Mouse (Mus musculus) limb, embryonic 14.5 days (tissue): ENCODE data around the gene Lyve1. TPM values are rescaled to one million over a fixed set of nuclear protein-coding genes. Genes with fewer than 3 reads are reported as not detected.

Experiments used
- ATAC-seq: fragments of 200-750 bp; cut with Nextera tagmentation; 2 replicates; pipeline ENCODE4 v1.8.0; 2017; ENCODE audit warnings: low read depth, moderate number of reproducible peaks, moderate TSS enrichment; ENCODE audit not compliant: low FRiP score
- DNase-seq: peaks from one replicate; pipeline ENCODE4 v3.0.0-alpha.2; 2015; ENCODE audit warnings: low spot score
- H3K27ac ChIP-seq: fragments of 300-500 bp; sonication (generic); replicated peaks from 2 replicates; pipeline ENCODE4 v1.5.1; 2014; ENCODE audit warnings: low read depth, mild to moderate bottlenecking, low read length, moderate library complexity, mixed read lengths
- H3K27me3 ChIP-seq: fragments of 300-500 bp; sonication (generic); 2 replicates; pipeline ENCODE4 v1.6.1; 2014; ENCODE audit warnings: low read length, mixed read lengths; ENCODE audit not compliant: control insufficient read depth, insufficient read depth
- H3K36me3 ChIP-seq: fragments of 300-500 bp; sonication (generic); 2 replicates; pipeline ENCODE4 v1.6.1; 2014; ENCODE audit warnings: mild to moderate bottlenecking, low read length, moderate library complexity, mixed read lengths; ENCODE audit not compliant: control insufficient read depth, insufficient read depth
- H3K4me1 ChIP-seq: fragments of 300-500 bp; sonication (generic); 2 replicates; pipeline ENCODE4 v1.6.1; 2014; ENCODE audit warnings: antibody characterized with exemption, low read length, mixed read lengths; ENCODE audit not compliant: control insufficient read depth, insufficient read depth
- H3K4me2 ChIP-seq: fragments of 300-500 bp; sonication (generic); replicated peaks from 2 replicates; pipeline ENCODE4 v1.6.1; 2014; ENCODE audit warnings: low read depth, mild to moderate bottlenecking, low read length, moderate library complexity; ENCODE audit not compliant: severe bottlenecking
- H3K4me3 ChIP-seq: fragments of 300-500 bp; sonication (generic); replicated peaks from 2 replicates; pipeline ENCODE4 v1.5.1; 2014; ENCODE audit warnings: low read length
- H3K9ac ChIP-seq: fragments of 300-500 bp; sonication (generic); 2 replicates; pipeline ENCODE4 v1.6.1; 2014; ENCODE audit warnings: mild to moderate bottlenecking, low read depth, low read length, moderate library complexity; ENCODE audit not compliant: severe bottlenecking
- H3K9me3 ChIP-seq: fragments of 300-500 bp; sonication (generic); 2 replicates; pipeline ENCODE4 v1.6.1; 2016; ENCODE audit warnings: low read length; ENCODE audit not compliant: control insufficient read depth
- POLR2A ChIP-seq: fragments of 200-500 bp; IDR thresholded peaks from 2 replicates; pipeline ENCODE4 v1.8.0; 2012; ENCODE audit warnings: inconsistent platforms, mild to moderate bottlenecking, moderate library complexity, borderline replicate concordance; ENCODE audit not compliant: insufficient read depth, insufficient read length; ENCODE audit errors: extremely low read depth
- WGBS: fragments of 180-500 bp; shearing (Covaris S2); extraction: QIAGEN DNeasy Blood & Tissue Kit; methylation state at CpG from one replicate; pipeline ENCODE4 v1.1.7; 2014; 5-methylcytosine and 5-hydroxymethylcytosine counted together
- polyA plus RNA-seq, 2 experiments: library from polyadenylated mRNA; depleted of rRNA in 1 of 2; stranded (reverse) in 1 of 2; unstranded in 1 of 2; fragments of >200 nt; fragmentation: Nextera tagmentation in 1 of 2; extraction: Ambion mirVana in 1 of 2; gene quantifications; 2 replicates each; pipeline versions ENCODE4 v1.2.1 to v1.2.3; 2012 to 2014

Lyve1 gene
- polyA plus RNA-seq, 2 experiments: 9.7 to 10.2 TPM

- Histone ChIP-seq H3K4me1 (no peaks in the 10 kb centered on the region), H3K9ac (no peak overlapping the region), H3K4me3 (no peak overlapping the region), H3K36me3 (no peaks in the 10 kb centered on the region), H3K9me3 (no peaks in the 10 kb centered on the region), H3K4me2 (no peak overlapping the region), H3K27me3 (no peaks in the 10 kb centered on the region), H3K27ac (no peak overlapping the region)
- no peak for DNase-seq
- no peak for ATAC-seq
- 83% methylated on average over 4 of the region's 4 CpGs for WGBS
- TF ChIP-seq POLR2A: no peak
Measured at GRCm38 (mm10) chr7:110878028-110878427, 15.0 kb upstream of the Lyve1 start.

- H3K9me3 ChIP-seq: no peaks in the 10 kb centered on the region
- no peaks in the 10 kb centered on the region for H3K36me3 ChIP-seq
- no peaks in the 10 kb centered on the region for H3K27me3 ChIP-seq
- no peak overlapping the region for H3K4me2 ChIP-seq
- no peak for TF ChIP-seq POLR2A
- no peak overlapping the region for H3K4me3 ChIP-seq
- H3K4me1 ChIP-seq: no peaks in the 10 kb centered on the region
- WGBS: 84% methylated on average over 4 of the region's 4 CpGs
- H3K9ac ChIP-seq: no peak overlapping the region
- H3K27ac ChIP-seq: no peak overlapping the region
- ATAC-seq (no peak), DNase-seq (no peak)
Measured at GRCm38 (mm10) chr7:110876965-110877364, 13.9 kb upstream of the Lyve1 start.

GRCm38 (mm10) chr7:110868807-110869206, 5.8 kb upstream of the Lyve1 start:
- no peak overlapping the region for H3K9ac ChIP-seq
- no peak for ATAC-seq
- H3K4me2 ChIP-seq: no peak overlapping the region
- H3K36me3 ChIP-seq: no peaks in the 10 kb centered on the region
- H3K9me3 ChIP-seq: no peaks in the 10 kb centered on the region
- no peak overlapping the region for H3K27ac ChIP-seq
- no peaks in the 10 kb centered on the region for H3K4me1 ChIP-seq
- no peak for TF ChIP-seq POLR2A
- no peak overlapping the region for H3K4me3 ChIP-seq
- H3K27me3 ChIP-seq: no peaks in the 10 kb centered on the region
- 69% methylated on average over 5 of the region's 5 CpGs for WGBS
- no peak for DNase-seq

GRCm38 (mm10) chr7:110867116-110867515, 4.1 kb upstream of the Lyve1 start:
- no peaks in the 10 kb centered on the region for H3K4me1 ChIP-seq
- H3K4me2 ChIP-seq: no peak overlapping the region
- H3K36me3 ChIP-seq: no peaks in the 10 kb centered on the region
- ATAC-seq: no peak
- no peak for TF ChIP-seq POLR2A
- H3K9me3 ChIP-seq: no peaks in the 10 kb centered on the region
- no peak overlapping the region for H3K4me3 ChIP-seq
- no peak overlapping the region for H3K9ac ChIP-seq
- H3K27ac ChIP-seq: no peak overlapping the region
- WGBS: 84% methylated on average over 6 of the region's 6 CpGs
- DNase-seq: no peak
- H3K27me3 ChIP-seq: no peaks in the 10 kb centered on the region

GRCm38 (mm10) chr7:110866021-110866420, 3.0 kb upstream of the Lyve1 start:
- Histone ChIP-seq H3K4me2 (no peak overlapping the region), H3K4me1 (no peaks in the 10 kb centered on the region), H3K36me3 (no peaks in the 10 kb centered on the region), H3K9ac (no peak overlapping the region), H3K27ac (no peak overlapping the region), H3K4me3 (no peak overlapping the region), H3K9me3 (no peaks in the 10 kb centered on the region), H3K27me3 (no peaks in the 10 kb centered on the region)
- no peak for TF ChIP-seq POLR2A
- DNase-seq (no peak), ATAC-seq (no peak)
- WGBS: 92% methylated on average over 3 of the region's 3 CpGs

- H3K9ac ChIP-seq: no peak overlapping the region
- H3K27me3 ChIP-seq: no peaks in the 10 kb centered on the region
- TF ChIP-seq POLR2A: no peak
- H3K36me3 ChIP-seq: no peaks in the 10 kb centered on the region
- DNase-seq: no peak
- no peaks in the 10 kb centered on the region for H3K4me1 ChIP-seq
- no peak overlapping the region for H3K27ac ChIP-seq
- ATAC-seq: no peak
- H3K4me3 ChIP-seq: no peak overlapping the region
- no peak overlapping the region for H3K4me2 ChIP-seq
- no peaks in the 10 kb centered on the region for H3K9me3 ChIP-seq
- 64% methylated on average over 6 of the region's 6 CpGs for WGBS
Measured at GRCm38 (mm10) chr7:110865570-110865969, 2.5 kb upstream of the Lyve1 start.
